Mouse (Mus musculus): ENCODE measurements around the gene Glis3. TPM values are rescaled to one million over a fixed set of nuclear protein-coding genes. Genes with fewer than 3 reads are reported as not detected.

The Glis3 gene
- total RNA-seq, 4 experiments from 2014 or later: 0.98 to 1.7 (median 1.5) TPM

- no peak for DNase-seq (ENCODE audit: low spot score)
These were observed 421.4 kb downstream of the Glis3 start for GRCm38 (mm10) chr19:28258480-28258879.

DNA sequence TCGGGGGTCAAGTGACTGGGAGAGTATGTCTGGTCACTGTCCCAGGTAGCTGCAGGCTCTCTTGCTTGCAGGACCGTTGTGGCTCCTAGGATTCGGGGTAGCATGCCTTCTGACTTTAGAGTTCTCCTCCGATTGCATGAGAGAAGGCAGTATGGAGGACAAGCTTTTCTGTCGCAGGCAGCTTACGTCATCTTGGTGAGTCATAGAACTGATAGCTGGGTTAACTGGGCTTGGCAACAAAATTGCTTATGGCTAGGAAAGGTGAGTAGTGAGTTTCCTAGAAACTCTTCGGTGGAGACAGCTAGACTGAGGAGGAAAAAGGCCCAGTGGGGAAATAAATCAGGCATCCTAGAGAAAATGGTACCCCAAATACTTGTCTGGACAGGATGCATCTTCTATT is 432.5 kb downstream of the Glis3 start:
- DNase-seq (ENCODE audit: low spot score): no peak

- no peak for DNase-seq (ENCODE audit: low spot score)
These were observed 433.7 kb downstream of the Glis3 start for GRCm38 (mm10) chr19:28246186-28246585.

DNA sequence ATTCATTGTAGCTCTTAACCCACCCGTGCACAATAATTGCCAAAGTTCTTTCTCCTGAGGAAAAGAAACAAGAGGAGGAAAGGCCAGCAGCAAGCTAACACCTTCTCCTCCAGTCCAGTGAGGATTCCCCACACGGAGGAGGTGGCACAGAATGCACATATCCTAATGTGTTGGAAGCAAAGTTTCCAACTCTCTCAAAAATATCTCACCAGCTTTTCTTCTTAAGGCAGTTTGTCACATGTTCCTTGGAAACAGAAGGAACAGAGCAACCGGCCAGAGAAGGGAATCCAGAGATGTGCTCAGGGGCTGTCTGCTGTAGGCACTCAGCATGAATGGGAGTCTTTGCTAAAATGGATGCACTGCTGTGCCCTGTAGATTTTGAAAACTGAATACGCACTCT is 441.8 kb downstream of the Glis3 start:
- no peak for DNase-seq (ENCODE audit: low spot score)

- DNase-seq (ENCODE audit: low spot score): no peak
These were observed 442.3 kb downstream of the Glis3 start for GRCm38 (mm10) chr19:28237621-28238020.

DNA sequence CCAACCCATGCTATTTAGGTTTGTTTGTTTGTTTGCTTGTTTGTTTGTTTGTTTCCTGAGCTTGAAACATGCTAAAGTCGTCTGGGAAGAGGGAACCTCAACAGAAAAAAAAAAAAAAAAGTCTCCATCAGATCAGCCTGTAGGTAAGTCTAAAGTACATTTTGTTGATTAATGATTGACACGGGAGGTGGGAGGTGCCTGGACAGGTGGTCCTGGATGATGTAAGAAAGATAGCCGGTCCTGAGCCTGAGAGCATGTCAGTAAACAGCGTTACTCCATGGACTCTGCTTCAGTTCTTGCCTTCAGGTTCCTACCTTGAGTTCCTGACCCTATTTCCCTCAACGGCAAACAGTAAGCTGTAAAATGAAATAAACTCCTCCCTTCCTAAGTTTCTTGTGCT is 444.3 kb downstream of the Glis3 start:
- no peak for DNase-seq (ENCODE audit: low spot score)

DNA sequence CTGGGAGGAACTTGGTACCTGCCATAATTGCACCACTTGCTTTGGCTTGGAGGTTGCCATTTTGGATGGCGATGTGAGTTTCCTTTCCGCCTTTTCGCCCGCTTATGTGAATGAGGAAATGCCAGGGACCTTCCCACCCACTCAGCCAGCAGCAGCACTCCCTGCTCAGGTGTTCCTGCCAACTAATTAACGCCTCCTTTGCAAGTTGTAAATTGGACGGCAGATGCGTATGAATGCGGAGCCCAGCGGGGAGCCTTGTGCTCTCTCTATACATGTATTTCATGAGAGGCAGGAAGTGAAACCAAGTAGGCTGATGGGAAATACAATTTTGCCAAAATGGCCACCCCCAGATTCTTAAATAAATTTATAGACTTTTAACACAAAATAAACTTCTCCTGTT is 444.8 kb downstream of the Glis3 start:
- no peak for DNase-seq (ENCODE audit: low spot score)

- DNase-seq (ENCODE audit: low spot score): no peak
These were observed 445.2 kb downstream of the Glis3 start for GRCm38 (mm10) chr19:28234676-28235075.

DNA sequence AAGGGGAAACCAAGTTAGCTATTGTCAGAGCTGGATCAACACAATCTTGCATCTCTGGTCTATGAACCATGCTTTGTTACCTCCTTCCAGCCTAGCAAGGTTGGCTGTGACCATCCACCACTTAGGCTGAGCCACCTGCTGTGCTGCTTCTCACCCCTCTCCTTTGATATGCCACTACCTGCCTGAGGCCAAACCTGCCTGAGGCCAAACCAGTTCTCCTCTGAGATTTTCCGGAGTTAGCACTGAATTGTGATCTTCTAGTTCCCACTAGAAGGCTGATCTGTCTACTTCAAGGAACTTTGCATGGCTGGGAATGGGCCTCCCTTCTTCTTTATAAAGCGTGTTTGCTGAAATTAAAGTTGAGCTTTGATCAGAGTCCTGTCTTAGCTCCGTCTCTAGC is 448.4 kb downstream of the Glis3 start:
- DNase-seq (ENCODE audit: low spot score): no peak

DNA sequence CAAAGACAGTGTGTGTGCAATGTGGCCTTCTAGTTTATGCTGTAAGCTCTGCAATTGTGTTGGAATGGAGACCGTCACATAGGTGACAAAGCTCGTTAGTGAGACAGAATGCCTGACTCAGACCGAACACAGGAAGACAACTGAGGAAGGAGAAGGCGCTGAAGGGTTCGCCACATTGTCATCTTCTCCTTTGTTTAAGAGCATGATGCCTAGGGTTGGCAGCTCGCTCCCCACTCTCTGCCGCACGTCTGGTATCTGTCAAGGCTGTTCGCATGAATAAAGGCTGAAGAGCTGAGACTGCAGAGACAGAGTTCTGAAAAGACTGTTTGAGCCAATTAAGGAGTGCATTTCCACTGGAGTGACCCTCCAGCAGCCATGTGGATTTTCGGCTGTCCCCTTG is 452.4 kb downstream of the Glis3 start:
- DNase-seq (ENCODE audit: low spot score): no peak

DNA sequence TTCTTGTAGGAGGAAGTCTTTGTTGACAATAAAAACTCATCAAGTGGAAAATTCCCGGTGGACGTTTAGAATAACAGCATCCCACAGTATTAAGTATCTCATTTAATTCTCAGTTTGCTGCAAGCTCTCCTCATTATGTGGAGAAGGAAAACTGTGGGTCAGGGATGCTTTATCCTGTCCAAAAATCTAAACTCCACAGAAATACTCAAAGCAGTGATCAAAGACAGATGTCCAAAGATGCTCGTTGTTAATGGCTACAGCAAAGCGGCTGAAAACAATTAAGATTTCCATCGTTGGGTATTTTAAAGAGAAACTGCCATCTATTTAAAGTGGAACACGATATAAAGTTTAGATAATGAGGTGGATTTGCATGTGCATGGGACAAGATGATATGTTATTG is 454.2 kb downstream of the Glis3 start:
- DNase-seq (ENCODE audit: low spot score): no peak

DNA sequence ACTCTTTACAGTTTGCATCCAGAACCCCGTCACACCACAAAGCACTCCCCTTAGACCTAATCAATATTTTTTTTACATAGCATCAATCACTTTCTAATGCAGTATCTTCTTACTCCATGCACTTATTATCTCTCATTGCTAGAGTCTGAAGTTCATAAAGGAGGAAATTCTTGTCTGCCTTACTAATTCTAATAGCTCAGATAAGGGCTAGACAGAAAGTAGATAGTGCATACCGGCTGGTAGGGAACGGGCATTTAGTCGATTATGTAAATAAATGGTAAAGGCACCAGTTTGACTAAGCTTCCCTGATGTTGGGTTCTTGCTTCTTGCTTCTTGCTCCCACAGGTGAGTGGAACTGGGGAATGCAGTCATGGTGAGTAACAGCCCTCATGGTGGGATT is 468.2 kb downstream of the Glis3 start:
- DNase-seq (ENCODE audit: low spot score): no peak

Other genes with a start within 250 kb of the Glis3 start
- 1 to 10 TPM; 1.7 to 4.1 (median 2.4) TPM for gene Slc1a1, start 155.0 kb upstream of the Glis3 start, total RNA-seq (2022)

All from heart, adult 8-10 months (tissue).